Mouse (Mus musculus) erythroblast, embryonic 14.5 days (primary cell): ENCODE measurements around the gene Apof. TPM values are rescaled to one million over a fixed set of nuclear protein-coding genes. Genes with fewer than 3 reads are reported as not detected.
A peak's percentile ranks its signal among the peaks of the same experiment; 100 is the strongest.
"Not testable (repeated sequence)": the region's sequence is repeated elsewhere in the genome, so short reads cannot be mapped to it uniquely, and the experiment has no call there.

ENCODE experiments used
- H3K27me3 ChIP-seq: 2 replicates; pipeline ENCODE4 v1.6.1; 2012; ENCODE audit warnings: inconsistent platforms; ENCODE audit not compliant: control insufficient read depth
- H3K36me3 ChIP-seq: 2 replicates; pipeline ENCODE4 v1.6.1; 2012; ENCODE audit warnings: mild to moderate bottlenecking, inconsistent platforms; ENCODE audit not compliant: control insufficient read depth
- H3K4me1 ChIP-seq: 2 replicates; pipeline ENCODE4 v1.6.1; 2012; ENCODE audit warnings: inconsistent platforms; ENCODE audit not compliant: control insufficient read depth
- H3K4me3 ChIP-seq: replicated peaks from 2 replicates; pipeline ENCODE3; 2012; ENCODE audit warnings: moderate library complexity, mild to moderate bottlenecking, inconsistent platforms
- H3K9me3 ChIP-seq: 2 replicates; pipeline ENCODE4 v1.6.1; 2012; ENCODE audit warnings: low read length, inconsistent platforms, mixed read lengths; ENCODE audit not compliant: control insufficient read depth
- GATA1 ChIP-seq: IDR thresholded peaks from 2 replicates; pipeline ENCODE4 v1.6.1; 2012; ENCODE audit warnings: low read length, inconsistent platforms, mixed read lengths
- TAL1 ChIP-seq: IDR thresholded peaks from 3 replicates; pipeline ENCODE4 v1.6.1; 2012; ENCODE audit warnings: low read length, inconsistent platforms, mixed read lengths
- polyA plus RNA-seq: library from polyadenylated mRNA; stranded (reverse); fragments of >175 nt; gene quantifications from 2 replicates; pipeline ENCODE4 v1.2.3, GENCODE M21; 2012

Gene Apof
- polyA plus RNA-seq, 1 experiment = not detected

- TF ChIP-seq GATA1 (no peak), TAL1 (no peak)
- no peaks in the 10 kb centered on the region for H3K9me3 ChIP-seq
- H3K4me3 ChIP-seq = no peak overlapping the region
- H3K4me1 ChIP-seq = peaks cover 5% of the 10 kb centered on the region
- no peaks in the 10 kb centered on the region for H3K27me3 ChIP-seq
- peaks cover 70% of the 10 kb centered on the region for H3K36me3 ChIP-seq
These were observed 15.4 kb downstream of the Apof start for GRCm38 (mm10) chr10:128283604-128284579.

DNA sequence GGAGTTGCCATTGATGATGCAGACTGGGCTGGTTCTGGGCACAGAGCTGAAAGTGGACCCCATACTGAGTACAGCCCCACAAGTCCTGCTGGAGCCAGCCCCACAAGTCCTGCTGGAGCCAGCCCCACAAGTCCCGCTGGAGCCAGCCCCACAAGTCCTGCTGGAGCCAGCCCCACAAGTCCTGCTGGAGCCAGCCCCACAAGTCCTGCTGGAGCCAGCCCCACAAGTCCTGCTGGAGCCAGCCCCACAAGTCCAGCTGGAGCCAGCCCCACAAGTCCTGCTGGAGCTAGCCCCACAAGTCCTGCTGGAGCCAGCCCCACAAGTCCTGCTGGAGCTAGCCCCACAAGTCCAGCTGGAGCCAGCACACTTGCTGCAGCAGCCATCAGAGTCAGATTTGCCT, 22.1 kb downstream of the Apof start:
- peaks cover 43% of the 10 kb centered on the region for H3K36me3 ChIP-seq
- not testable (repeated sequence) for H3K4me3 ChIP-seq, H3K4me1 ChIP-seq, H3K9me3 ChIP-seq, H3K27me3 ChIP-seq

- TF ChIP-seq GATA1 (no peak), TAL1 (no peak)
- Histone ChIP-seq H3K36me3 (peaks cover 13% of the 10 kb centered on the region), H3K27me3 (no peaks in the 10 kb centered on the region), H3K9me3 (no peaks in the 10 kb centered on the region), H3K4me3 (no peak overlapping the region), H3K4me1 (no peaks in the 10 kb centered on the region)
These were observed 28.1 kb downstream of the Apof start for GRCm38 (mm10) chr10:128296370-128297090.

GRCm38 (mm10) chr10:128297221-128297620, 28.8 kb downstream of the Apof start:
- H3K27me3 ChIP-seq = no peaks in the 10 kb centered on the region
- no peak overlapping the region for H3K4me3 ChIP-seq
- TF ChIP-seq TAL1 = no peak
- TF ChIP-seq GATA1 = no peak
- H3K4me1 ChIP-seq = peaks cover 4% of the 10 kb centered on the region
- no peaks in the 10 kb centered on the region for H3K9me3 ChIP-seq
- H3K36me3 ChIP-seq = peaks cover 8% of the 10 kb centered on the region

GRCm38 (mm10) chr10:128297622-128298021, 29.2 kb downstream of the Apof start:
- no peaks in the 10 kb centered on the region for H3K9me3 ChIP-seq
- H3K27me3 ChIP-seq = no peaks in the 10 kb centered on the region
- peaks cover 8% of the 10 kb centered on the region for H3K4me1 ChIP-seq
- TF ChIP-seq TAL1 (no peak), GATA1 (no peak)
- H3K4me3 ChIP-seq = no peak overlapping the region
- H3K36me3 ChIP-seq = peaks cover 4% of the 10 kb centered on the region

- Histone ChIP-seq H3K4me3 (no peak overlapping the region), H3K9me3 (no peaks in the 10 kb centered on the region), H3K27me3 (no peaks in the 10 kb centered on the region), H3K36me3 (no peaks in the 10 kb centered on the region), H3K4me1 (peaks cover 10% of the 10 kb centered on the region)
- no peak; the same call in 2 of the 3 replicates for TF ChIP-seq TAL1
- TF ChIP-seq GATA1 = no peak
These were observed 29.8 kb downstream of the Apof start for GRCm38 (mm10) chr10:128298243-128298642.

DNA sequence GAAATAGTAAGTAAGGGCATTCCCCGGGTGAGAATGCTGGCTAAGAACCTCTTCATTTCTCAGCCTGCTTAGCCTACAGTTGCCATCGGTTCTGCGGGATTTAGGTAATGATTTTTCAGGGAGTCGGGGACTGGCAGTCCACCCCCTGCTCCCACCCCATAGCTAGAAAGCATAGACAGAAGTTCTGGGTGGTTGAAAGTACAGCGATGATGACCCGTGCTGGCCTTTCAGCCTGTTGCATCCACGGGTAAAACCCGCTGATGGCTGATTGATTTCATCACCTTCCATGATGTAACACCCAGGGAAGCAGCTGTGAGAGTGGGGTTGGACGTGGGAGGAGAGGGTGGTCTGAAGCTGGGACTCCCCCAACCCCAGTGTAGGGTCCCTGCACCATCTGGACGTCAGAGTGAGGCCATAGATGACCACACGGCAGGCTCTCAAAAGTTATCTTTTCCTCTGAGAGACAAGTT, 30.3 kb downstream of the Apof start, which contains the start of gene Il23a:
TSS of gene Il23a (minus strand) at position 51 of the 470 bp plus-strand sequence.
- Histone ChIP-seq H3K4me1 (peaks cover 11% of the 10 kb centered on the region), H3K27me3 (no peaks in the 10 kb centered on the region), H3K4me3 (no peak within 1 kb of the TSS), H3K9me3 (no peaks in the 10 kb centered on the region), H3K36me3 (no peaks in the 10 kb centered on the region)
- TF ChIP-seq TAL1 = no peak
- no peak for TF ChIP-seq GATA1

- H3K36me3 ChIP-seq = peaks cover 29% of the 10 kb centered on the region
- TF ChIP-seq TAL1 (no peak), GATA1 (no peak)
- no peaks in the 10 kb centered on the region for H3K27me3 ChIP-seq
- H3K4me1 ChIP-seq = peaks cover 32% of the 10 kb centered on the region
- H3K4me3 ChIP-seq = peak overlapping the region; percentile 80
- no peaks in the 10 kb centered on the region for H3K9me3 ChIP-seq
These were observed 33.9 kb downstream of the Apof start for GRCm38 (mm10) chr10:128302357-128302756.

DNA sequence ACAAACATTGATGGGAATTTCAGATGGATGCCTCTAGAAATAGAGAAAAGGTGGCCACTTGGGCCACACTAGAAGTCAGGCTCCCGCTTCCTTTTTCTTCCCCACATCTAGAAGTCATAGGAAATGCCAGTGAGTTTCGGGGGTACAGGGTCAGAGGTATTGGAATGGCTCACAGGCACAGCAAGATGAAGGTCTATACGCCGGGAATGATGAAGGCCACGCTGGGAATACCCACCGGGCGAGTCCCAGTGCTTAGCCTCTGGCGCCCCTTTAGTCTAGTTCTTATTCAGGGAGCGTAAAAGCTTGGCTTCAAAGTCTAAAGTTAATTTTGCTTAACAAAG, 34.3 kb downstream of the Apof start:
- Histone ChIP-seq H3K4me1 (peaks cover 32% of the 10 kb centered on the region), H3K4me3 (peak overlapping the region; percentile 80), H3K36me3 (peaks cover 31% of the 10 kb centered on the region), H3K27me3 (no peaks in the 10 kb centered on the region), H3K9me3 (no peaks in the 10 kb centered on the region)
- TF ChIP-seq GATA1 (no peak), TAL1 (no peak)
